Mouse (Mus musculus) liver, embryonic 11.5 days (tissue): ENCODE measurements at regions not wholly inside any gene's neighbourhood (a gene's known extent, or its start where the extent isn't known, plus 50 kb on each side); places are given as distances from the start of the nearest gene placed in this dataset.

Experiments
- ATAC-seq: fragments of 200-750 bp; cut with Nextera tagmentation; replicated peaks from 2 replicates; pipeline ENCODE4 v1.8.0; 2017; ENCODE audit warnings: moderate number of reproducible peaks, mild to moderate bottlenecking, moderate TSS enrichment, moderate library complexity; ENCODE audit not compliant: low FRiP score
- DNase-seq: peaks from one replicate; pipeline ENCODE4 v3.0.0-alpha.2; 2017; ENCODE audit warnings: low spot score
- H3K27ac ChIP-seq: fragments of 300-500 bp; sonication (generic); 2 replicates; pipeline ENCODE4 v1.5.1; 2014; ENCODE audit warnings: mild to moderate bottlenecking, low read depth, low read length, control low read depth
- H3K27me3 ChIP-seq: fragments of 300-500 bp; sonication (generic); replicated peaks from 2 replicates; pipeline ENCODE4 v1.6.1; 2014; ENCODE audit warnings: low read length, mixed read lengths; ENCODE audit not compliant: control insufficient read depth, insufficient read depth
- H3K36me3 ChIP-seq: fragments of 300-500 bp; sonication (generic); 2 replicates; pipeline ENCODE4 v1.6.1; 2014; ENCODE audit warnings: mild to moderate bottlenecking, low read length, moderate library complexity, mixed read lengths; ENCODE audit not compliant: control insufficient read depth, insufficient read depth
- H3K4me1 ChIP-seq: fragments of 300-500 bp; sonication (generic); replicated peaks from 2 replicates; pipeline ENCODE4 v1.6.1; 2014; ENCODE audit warnings: low read length, mixed read lengths; ENCODE audit not compliant: control insufficient read depth, insufficient read depth
- H3K4me2 ChIP-seq: fragments of 300-500 bp; sonication (generic); 2 replicates; pipeline ENCODE4 v1.6.1; 2014; ENCODE audit warnings: mild to moderate bottlenecking, control low read depth, moderate library complexity
- H3K4me3 ChIP-seq: fragments of 300-500 bp; sonication (generic); 2 replicates; pipeline ENCODE4 v1.5.1; 2014; ENCODE audit warnings: low read depth, low read length, control low read depth
- H3K9ac ChIP-seq: fragments of 300-500 bp; sonication (generic); 2 replicates; pipeline ENCODE4 v1.6.1; 2014; ENCODE audit warnings: low read depth, low read length, control low read depth
- H3K9me3 ChIP-seq: fragments of 300-500 bp; sonication (generic); 2 replicates; pipeline ENCODE4 v1.6.1; 2016; ENCODE audit warnings: low read length, inconsistent platforms, mixed read lengths; ENCODE audit not compliant: control insufficient read depth
- WGBS: fragments of 180-500 bp; shearing (Covaris S2); extraction: QIAGEN DNeasy Blood & Tissue Kit; methylation state at CpG from one replicate; pipeline ENCODE4 v1.1.7; 2014; 5-methylcytosine and 5-hydroxymethylcytosine counted together

- DNase-seq (no peak), ATAC-seq (no peak)
- WGBS, result 74% methylated on average over 4 of the region's 4 CpGs
- H3K4me2 ChIP-seq, result no peak overlapping the region
- no peak overlapping the region for H3K9ac ChIP-seq
- H3K36me3 ChIP-seq, result no peaks in the 10 kb centered on the region
- no peak overlapping the region for H3K4me3 ChIP-seq
- no peak overlapping the region for H3K27ac ChIP-seq
- H3K9me3 ChIP-seq, result no peaks in the 10 kb centered on the region
- no peaks in the 10 kb centered on the region for H3K27me3 ChIP-seq
- H3K4me1 ChIP-seq, result no peaks in the 10 kb centered on the region
Measured at GRCm38 (mm10) chr1:98192671-98193070, 97.2 kb upstream of the Pam start.

DNA sequence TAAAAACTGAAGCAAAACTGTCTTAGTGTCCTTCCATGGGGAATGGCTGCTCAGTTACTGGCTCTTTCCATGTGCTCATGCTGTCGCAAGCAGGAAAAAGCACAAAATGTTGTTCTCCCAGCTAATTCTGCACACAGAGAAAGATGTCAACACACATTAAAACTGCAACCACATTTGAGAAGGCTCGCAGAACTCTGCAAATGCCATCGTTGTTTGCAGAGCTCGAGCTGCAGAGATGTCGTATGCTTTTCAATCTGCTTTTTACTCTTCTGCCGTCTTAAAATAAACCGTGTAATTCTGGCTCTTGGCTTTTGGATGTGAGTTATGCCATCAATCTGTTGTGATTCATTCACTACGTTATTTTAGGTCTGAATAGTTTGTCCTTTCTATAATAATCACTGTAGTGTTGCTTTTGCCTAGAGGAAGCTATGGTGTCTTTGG is 96.6 kb upstream of the Pam start:
- no peak for ATAC-seq
- Histone ChIP-seq H3K27me3 (no peaks in the 10 kb centered on the region), H3K4me3 (no peak overlapping the region), H3K4me2 (no peak overlapping the region), H3K9ac (no peak overlapping the region), H3K27ac (no peak overlapping the region), H3K4me1 (no peaks in the 10 kb centered on the region), H3K9me3 (no peaks in the 10 kb centered on the region), H3K36me3 (no peaks in the 10 kb centered on the region)
- WGBS, result 78% methylated on average over 8 of the region's 8 CpGs
- no peak for DNase-seq

GRCm38 (mm10) chr1:98191331-98191730 is 95.9 kb upstream of the Pam start:
- no peaks in the 10 kb centered on the region for H3K4me1 ChIP-seq
- WGBS, result 36% methylated on average over 2 of the region's 2 CpGs
- H3K27ac ChIP-seq, result no peak overlapping the region
- DNase-seq, result no peak
- no peaks in the 10 kb centered on the region for H3K36me3 ChIP-seq
- no peak overlapping the region for H3K4me2 ChIP-seq
- no peak overlapping the region for H3K9ac ChIP-seq
- no peaks in the 10 kb centered on the region for H3K9me3 ChIP-seq
- H3K27me3 ChIP-seq, result no peaks in the 10 kb centered on the region
- no peak for ATAC-seq
- no peak overlapping the region for H3K4me3 ChIP-seq

DNA sequence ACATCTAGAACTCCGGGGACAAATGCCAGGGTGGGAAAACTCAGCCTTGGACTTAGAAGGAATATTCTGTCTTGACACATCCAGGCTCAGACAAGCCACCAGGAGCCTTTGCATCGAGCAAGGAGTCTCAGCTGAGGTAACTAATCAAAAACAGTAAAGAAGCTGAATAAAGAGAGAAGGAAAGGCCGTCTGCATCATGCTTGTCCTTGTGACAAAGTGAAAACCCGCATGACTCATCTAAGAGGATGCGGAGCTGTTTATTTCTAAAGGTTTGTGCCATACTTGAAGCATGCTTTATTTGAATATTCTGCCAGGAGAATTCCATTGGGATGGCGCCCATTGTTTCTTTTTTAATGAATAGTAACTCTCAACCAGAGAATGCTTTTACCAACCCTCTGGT is 95.3 kb upstream of the Pam start:
- ATAC-seq (no peak), DNase-seq (no peak)
- Histone ChIP-seq H3K27ac (no peak overlapping the region), H3K4me1 (no peaks in the 10 kb centered on the region), H3K9ac (no peak overlapping the region), H3K4me2 (no peak overlapping the region), H3K27me3 (no peaks in the 10 kb centered on the region), H3K4me3 (no peak overlapping the region), H3K36me3 (no peaks in the 10 kb centered on the region), H3K9me3 (no peaks in the 10 kb centered on the region)
- WGBS, result 55% methylated on average over 6 of the region's 6 CpGs

GRCm38 (mm10) chr1:98189991-98190471 is 94.6 kb upstream of the Pam start:
- 69% methylated on average over 6 of the region's 6 CpGs for WGBS
- no peak for DNase-seq

GRCm38 (mm10) chr1:98180372-98180771 is 84.9 kb upstream of the Pam start:
- ATAC-seq (no peak), DNase-seq (no peak)
- Histone ChIP-seq H3K27ac (no peak overlapping the region), H3K36me3 (no peaks in the 10 kb centered on the region), H3K4me3 (no peak overlapping the region), H3K4me2 (no peak overlapping the region), H3K9ac (no peak overlapping the region), H3K4me1 (no peaks in the 10 kb centered on the region), H3K27me3 (no peaks in the 10 kb centered on the region), H3K9me3 (no peaks in the 10 kb centered on the region)
- WGBS, result 57% methylated on average over 6 of the region's 6 CpGs

More at GRCm38 (mm10) chr1:98189991-98190471, 94.6 kb upstream of the Pam start:
- Histone ChIP-seq H3K4me2 (no peak overlapping the region), H3K27ac (no peak overlapping the region), H3K4me3 (no peak overlapping the region), H3K9ac (no peak overlapping the region), H3K27me3 (no peaks in the 10 kb centered on the region), H3K4me1 (no peaks in the 10 kb centered on the region), H3K36me3 (no peaks in the 10 kb centered on the region), H3K9me3 (no peaks in the 10 kb centered on the region)
- ATAC-seq, result no peak

- Histone ChIP-seq H3K9ac (no peak overlapping the region), H3K27me3 (no peaks in the 10 kb centered on the region), H3K9me3 (no peaks in the 10 kb centered on the region), H3K36me3 (no peaks in the 10 kb centered on the region), H3K4me2 (no peak overlapping the region), H3K4me3 (no peak overlapping the region), H3K4me1 (no peaks in the 10 kb centered on the region), H3K27ac (no peak overlapping the region)
- DNase-seq, result no peak
- WGBS, result 34% methylated on average over 1 of the region's 1 CpGs
- 0 out of 2 replicates have a peak, but pooled peaks have one; percentile 54 for ATAC-seq
Measured at GRCm38 (mm10) chr1:98179030-98179429, 83.6 kb upstream of the Pam start.

- WGBS, result 79% methylated on average over 4 of the region's 4 CpGs
- no peak overlapping the region for H3K4me2 ChIP-seq
- no peaks in the 10 kb centered on the region for H3K36me3 ChIP-seq
- no peak overlapping the region for H3K9ac ChIP-seq
- H3K4me1 ChIP-seq, result no peaks in the 10 kb centered on the region
- no peak overlapping the region for H3K4me3 ChIP-seq
- H3K27ac ChIP-seq, result no peak overlapping the region
- DNase-seq (no peak), ATAC-seq (no peak)
- H3K27me3 ChIP-seq, result no peaks in the 10 kb centered on the region
- H3K9me3 ChIP-seq, result no peaks in the 10 kb centered on the region
Measured at GRCm38 (mm10) chr1:98174811-98175132, 79.3 kb upstream of the Pam start.

DNA sequence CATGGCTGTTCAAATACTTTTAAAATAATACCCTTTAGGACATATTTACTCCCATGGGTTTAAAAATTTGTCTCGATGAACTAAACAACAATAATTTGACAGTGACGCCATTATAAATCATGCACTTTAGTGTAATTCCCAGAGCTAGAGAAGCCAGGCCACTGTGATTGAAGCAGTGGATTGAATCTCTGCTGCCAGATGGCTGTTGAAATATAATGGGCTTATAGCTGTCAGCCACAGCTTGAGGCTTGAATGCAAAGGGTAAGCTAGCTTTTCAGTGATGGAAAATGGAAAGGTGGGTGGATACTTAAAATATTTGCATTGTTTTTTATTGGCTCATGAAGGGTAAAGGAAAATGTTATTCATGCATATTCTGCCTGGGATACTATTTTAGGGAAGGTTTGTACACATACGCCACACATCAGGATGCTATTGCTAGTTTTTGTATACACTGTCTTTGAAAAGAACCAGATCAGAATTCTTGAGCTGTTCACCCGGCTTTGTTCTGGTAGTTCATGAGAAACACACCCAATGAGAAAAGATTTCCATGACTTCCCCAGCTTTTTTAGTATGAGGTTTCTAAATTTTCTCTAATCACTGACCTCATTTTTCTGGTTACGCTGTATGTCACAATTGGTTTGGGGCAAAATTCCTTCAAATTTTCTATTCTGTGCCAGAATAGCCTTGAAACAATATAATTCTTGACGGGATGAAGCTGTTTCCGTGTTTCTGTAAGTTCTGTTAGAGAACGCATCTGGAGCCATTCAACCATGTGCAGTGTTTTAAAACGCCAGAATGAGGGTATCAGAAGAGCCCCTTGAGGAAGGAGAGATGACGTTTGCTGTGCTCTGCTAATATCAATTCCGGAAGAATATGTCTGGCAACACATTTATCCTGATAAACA is 78.7 kb upstream of the Pam start:
- no peak overlapping the region for H3K4me2 ChIP-seq
- H3K4me1 ChIP-seq, result no peaks in the 10 kb centered on the region
- H3K9ac ChIP-seq, result no peak overlapping the region
- no peak overlapping the region for H3K27ac ChIP-seq
- no peak for ATAC-seq
- no peaks in the 10 kb centered on the region for H3K9me3 ChIP-seq
- 77% methylated on average over 11 of the region's 11 CpGs for WGBS
- no peaks in the 10 kb centered on the region for H3K27me3 ChIP-seq
- DNase-seq, result no peak
- H3K4me3 ChIP-seq, result no peak overlapping the region
- H3K36me3 ChIP-seq, result no peaks in the 10 kb centered on the region
